Mouse (Mus musculus): Measurements from ENCODE around the gene Fgfr2. TPM values are rescaled to one million over a fixed set of nuclear protein-coding genes. Genes with fewer than 3 reads are reported as not detected.
A peak's percentile ranks its signal among the peaks of the same experiment; 100 is the strongest.

The Fgfr2 gene
- polyA plus RNA-seq, 1 experiment from 2014 or later = 110 TPM

DNA sequence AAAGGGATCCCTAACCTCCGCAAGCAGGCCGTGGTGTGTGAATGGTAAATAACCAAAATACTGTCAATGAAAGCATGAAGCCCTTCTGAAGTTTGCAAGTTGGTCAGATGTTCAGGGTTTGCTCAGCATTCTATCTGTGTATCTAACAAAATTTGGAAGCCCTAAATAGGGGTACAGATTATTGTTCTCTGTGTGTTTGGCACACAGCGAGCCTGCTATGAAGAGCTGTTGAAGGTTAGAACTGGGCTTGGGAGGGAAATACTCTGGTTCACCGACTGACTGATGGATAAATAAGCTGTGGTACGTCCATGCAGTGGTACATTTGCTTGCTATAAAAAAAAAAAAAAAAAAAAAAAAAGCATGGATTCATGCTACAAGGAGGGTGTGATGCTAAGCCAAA, 1651.6 kb downstream of the Fgfr2 start:
- no peaks in the 10 kb centered on the region for H3K27me3 ChIP-seq (replicated peaks; ENCODE audit: insufficient read depth, low read length)
- no peak overlapping the region for H3K27ac ChIP-seq (ENCODE audit: low read length)
- no peak overlapping the region for H3K4me2 ChIP-seq (replicated peaks; ENCODE audit: low read depth, low read length)
- WGBS = 85% methylated on average over 5 of the region's 5 CpGs
- no peaks in the 10 kb centered on the region for H3K36me3 ChIP-seq (ENCODE audit: insufficient read depth, low read length)
- DNase-seq (ENCODE audit: low spot score) (no peak), ATAC-seq (no peak)
- no peak overlapping the region for H3K4me3 ChIP-seq (ENCODE audit: low read depth, low read length)
- no peak overlapping the region for H3K9ac ChIP-seq (replicated peaks; ENCODE audit: low read depth)
- no peaks in the 10 kb centered on the region for H3K9me3 ChIP-seq (ENCODE audit: low read length)
- TF ChIP-seq CTCF (IDR thresholded peaks at IDR 0.05) (no peak), EP300 (IDR thresholded peaks at IDR 0.05) (no peak)
- H3K4me1 ChIP-seq (ENCODE audit: insufficient read depth, low read depth, low read length) = no peaks in the 10 kb centered on the region

DNA sequence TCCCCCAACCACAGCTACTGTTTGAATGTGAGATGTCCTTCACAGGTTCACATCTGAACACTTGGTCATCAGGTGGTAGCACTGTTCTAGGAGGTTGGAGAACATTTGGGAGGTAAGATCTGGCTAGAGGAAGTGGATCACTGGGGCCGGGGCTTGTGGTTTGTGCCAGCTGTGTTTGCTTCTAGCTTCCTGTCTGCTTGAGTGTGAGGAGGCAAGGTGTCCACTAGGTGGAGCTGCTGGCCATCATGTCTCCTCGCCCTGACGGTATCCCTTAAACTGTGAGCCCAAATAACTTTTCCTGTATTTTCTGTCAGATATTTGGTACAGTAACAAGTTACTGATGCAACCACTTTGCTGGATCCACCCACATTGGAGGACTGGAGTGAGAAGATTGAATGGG, 1653.6 kb downstream of the Fgfr2 start:
- WGBS = 65% methylated on average over 3 of the region's 3 CpGs
- Histone ChIP-seq H3K36me3 (ENCODE audit: insufficient read depth, low read length) (no peaks in the 10 kb centered on the region), H3K27me3 (replicated peaks; ENCODE audit: insufficient read depth, low read length) (no peaks in the 10 kb centered on the region), H3K4me2 (replicated peaks; ENCODE audit: low read depth, low read length) (no peak overlapping the region), H3K4me3 (ENCODE audit: low read depth, low read length) (no peak overlapping the region), H3K27ac (ENCODE audit: low read length) (no peak overlapping the region), H3K9me3 (ENCODE audit: low read length) (no peaks in the 10 kb centered on the region), H3K9ac (replicated peaks; ENCODE audit: low read depth) (no peak overlapping the region), H3K4me1 (ENCODE audit: insufficient read depth, low read depth, low read length) (no peaks in the 10 kb centered on the region)
- DNase-seq (ENCODE audit: low spot score) = no peak
- no peak for ATAC-seq
- peak; percentile 33 for TF ChIP-seq CTCF (IDR thresholded peaks at IDR 0.05)
- TF ChIP-seq EP300 (IDR thresholded peaks at IDR 0.05) = no peak

DNA sequence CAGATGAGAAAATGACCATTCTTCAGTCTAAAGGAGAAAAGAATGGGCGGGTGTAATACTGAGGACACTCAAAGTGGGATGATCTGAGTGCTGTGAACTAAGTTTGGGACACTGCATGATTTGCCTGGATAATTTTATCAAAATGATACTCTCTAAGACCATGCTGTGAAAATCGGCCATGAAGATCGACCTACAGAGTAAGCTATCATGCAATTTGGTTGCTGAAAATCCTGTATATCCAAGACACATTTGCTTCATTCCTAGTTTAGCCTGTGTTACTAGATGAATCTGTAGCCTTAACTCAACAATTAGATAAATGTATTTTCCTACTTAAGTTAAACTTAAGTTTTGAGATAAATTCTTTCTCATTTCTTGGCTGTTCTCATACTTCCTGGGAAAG, 1655.8 kb downstream of the Fgfr2 start:
- DNase-seq (ENCODE audit: low spot score) (no peak), ATAC-seq (no peak)
- Histone ChIP-seq H3K36me3 (ENCODE audit: insufficient read depth, low read length) (no peaks in the 10 kb centered on the region), H3K4me2 (replicated peaks; ENCODE audit: low read depth, low read length) (no peak overlapping the region), H3K27ac (ENCODE audit: low read length) (no peak overlapping the region), H3K27me3 (replicated peaks; ENCODE audit: insufficient read depth, low read length) (no peaks in the 10 kb centered on the region), H3K9ac (replicated peaks; ENCODE audit: low read depth) (no peak overlapping the region), H3K4me1 (ENCODE audit: insufficient read depth, low read depth, low read length) (no peaks in the 10 kb centered on the region), H3K4me3 (ENCODE audit: low read depth, low read length) (no peak overlapping the region), H3K9me3 (ENCODE audit: low read length) (no peaks in the 10 kb centered on the region)
- 73% methylated on average over 3 of the region's 3 CpGs for WGBS
- TF ChIP-seq EP300 (IDR thresholded peaks at IDR 0.05) (no peak), CTCF (IDR thresholded peaks at IDR 0.05) (no peak)

DNA sequence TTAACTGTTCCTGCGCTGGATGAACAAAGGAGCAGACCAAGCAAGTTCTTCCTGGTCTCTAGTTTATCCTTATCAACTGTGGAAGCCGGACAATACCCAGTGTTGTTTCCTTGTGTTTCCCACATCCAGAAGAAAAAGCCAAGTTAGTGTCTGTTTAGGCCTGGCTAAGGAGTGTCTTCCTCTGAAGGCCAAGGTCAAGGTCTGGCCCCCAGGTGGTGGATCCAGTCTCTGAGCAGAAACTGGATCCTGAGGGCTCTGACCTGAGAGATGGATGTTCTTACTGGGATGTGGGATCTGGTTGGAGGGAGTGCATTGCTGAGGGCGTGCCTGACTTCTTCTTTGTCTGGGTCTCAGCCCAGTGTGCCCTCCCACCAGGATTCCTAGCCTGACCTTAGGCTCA, 1657.4 kb downstream of the Fgfr2 start:
- Histone ChIP-seq H3K9me3 (ENCODE audit: low read length) (no peaks in the 10 kb centered on the region), H3K4me2 (replicated peaks; ENCODE audit: low read depth, low read length) (no peak overlapping the region), H3K27me3 (replicated peaks; ENCODE audit: insufficient read depth, low read length) (no peaks in the 10 kb centered on the region), H3K9ac (replicated peaks; ENCODE audit: low read depth) (no peak overlapping the region), H3K4me3 (ENCODE audit: low read depth, low read length) (no peak overlapping the region), H3K27ac (ENCODE audit: low read length) (no peak overlapping the region), H3K4me1 (ENCODE audit: insufficient read depth, low read depth, low read length) (no peaks in the 10 kb centered on the region), H3K36me3 (ENCODE audit: insufficient read depth, low read length) (no peaks in the 10 kb centered on the region)
- no peak for DNase-seq (ENCODE audit: low spot score)
- ATAC-seq = no peak
- WGBS = 68% methylated on average over 3 of the region's 3 CpGs
- TF ChIP-seq EP300 (IDR thresholded peaks at IDR 0.05) = no peak
- TF ChIP-seq CTCF (IDR thresholded peaks at IDR 0.05) = no peak

DNA sequence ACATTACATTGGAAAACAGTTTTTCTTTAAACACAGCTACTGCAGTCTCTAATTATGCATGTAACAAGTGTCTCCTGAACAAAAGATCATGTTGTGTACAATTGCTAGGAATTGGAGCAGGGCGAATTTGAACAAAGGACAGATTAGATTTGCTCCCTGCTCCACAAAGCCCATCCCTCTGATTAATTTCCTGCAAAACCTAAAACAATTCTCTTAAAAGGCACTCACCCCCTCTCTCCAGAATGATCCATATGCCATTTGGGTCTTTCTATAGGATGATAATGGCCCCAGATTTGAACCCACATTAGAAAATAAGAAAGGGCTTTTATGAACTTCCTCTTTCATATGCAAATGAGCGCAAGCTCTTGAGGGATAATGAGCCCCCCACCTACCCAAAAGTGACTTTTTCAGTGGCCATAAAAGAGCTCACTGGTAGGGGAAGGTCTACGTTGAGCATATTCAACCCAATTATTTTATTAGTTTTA, 1658.0 kb downstream of the Fgfr2 start:
- H3K27me3 ChIP-seq (replicated peaks; ENCODE audit: insufficient read depth, low read length) = no peaks in the 10 kb centered on the region
- no peak overlapping the region for H3K4me3 ChIP-seq (ENCODE audit: low read depth, low read length)
- no peak overlapping the region for H3K4me2 ChIP-seq (replicated peaks; ENCODE audit: low read depth, low read length)
- no peaks in the 10 kb centered on the region for H3K9me3 ChIP-seq (ENCODE audit: low read length)
- H3K4me1 ChIP-seq (ENCODE audit: insufficient read depth, low read depth, low read length) = no peaks in the 10 kb centered on the region
- no peak overlapping the region for H3K9ac ChIP-seq (replicated peaks; ENCODE audit: low read depth)
- DNase-seq (ENCODE audit: low spot score) = no peak
- TF ChIP-seq CTCF (IDR thresholded peaks at IDR 0.05) (no peak), EP300 (IDR thresholded peaks at IDR 0.05) (no peak)
- no peaks in the 10 kb centered on the region for H3K36me3 ChIP-seq (ENCODE audit: insufficient read depth, low read length)
- ATAC-seq = no peak
- 72% methylated on average over 3 of the region's 3 CpGs for WGBS
- no peak overlapping the region for H3K27ac ChIP-seq (ENCODE audit: low read length)

DNA sequence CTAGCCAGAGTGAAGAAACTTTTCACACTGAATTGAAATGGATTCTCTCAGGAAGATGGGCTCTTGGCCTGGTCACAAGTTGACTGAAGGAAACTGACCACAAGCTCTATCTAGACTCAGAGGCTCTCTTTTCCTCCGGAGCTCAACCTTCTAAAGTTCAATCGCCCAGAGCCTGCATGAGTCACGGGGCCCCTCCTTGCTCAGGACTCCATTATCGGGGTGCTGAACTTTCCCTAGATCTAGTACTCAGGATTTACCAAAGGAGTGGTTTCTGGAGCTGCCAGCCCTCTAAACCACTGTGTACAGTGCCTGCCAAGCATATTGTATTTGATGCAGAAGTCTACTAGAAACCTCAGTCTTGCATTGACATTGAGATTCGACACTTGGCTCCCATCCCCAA, 1666.4 kb downstream of the Fgfr2 start:
- no peaks in the 10 kb centered on the region for H3K4me1 ChIP-seq (ENCODE audit: insufficient read depth, low read depth, low read length)
- TF ChIP-seq CTCF (IDR thresholded peaks at IDR 0.05) (no peak), EP300 (IDR thresholded peaks at IDR 0.05) (no peak)
- DNase-seq (ENCODE audit: low spot score) = no peak
- ATAC-seq = no peak
- no peaks in the 10 kb centered on the region for H3K9me3 ChIP-seq (ENCODE audit: low read length)
- WGBS = 79% methylated on average over 5 of the region's 5 CpGs
- no peak overlapping the region for H3K4me3 ChIP-seq (ENCODE audit: low read depth, low read length)
- H3K9ac ChIP-seq (replicated peaks; ENCODE audit: low read depth) = no peak overlapping the region
- no peak overlapping the region for H3K4me2 ChIP-seq (replicated peaks; ENCODE audit: low read depth, low read length)
- H3K27me3 ChIP-seq (replicated peaks; ENCODE audit: insufficient read depth, low read length) = no peaks in the 10 kb centered on the region
- H3K36me3 ChIP-seq (ENCODE audit: insufficient read depth, low read length) = no peaks in the 10 kb centered on the region
- H3K27ac ChIP-seq (ENCODE audit: low read length) = no peak overlapping the region

DNA sequence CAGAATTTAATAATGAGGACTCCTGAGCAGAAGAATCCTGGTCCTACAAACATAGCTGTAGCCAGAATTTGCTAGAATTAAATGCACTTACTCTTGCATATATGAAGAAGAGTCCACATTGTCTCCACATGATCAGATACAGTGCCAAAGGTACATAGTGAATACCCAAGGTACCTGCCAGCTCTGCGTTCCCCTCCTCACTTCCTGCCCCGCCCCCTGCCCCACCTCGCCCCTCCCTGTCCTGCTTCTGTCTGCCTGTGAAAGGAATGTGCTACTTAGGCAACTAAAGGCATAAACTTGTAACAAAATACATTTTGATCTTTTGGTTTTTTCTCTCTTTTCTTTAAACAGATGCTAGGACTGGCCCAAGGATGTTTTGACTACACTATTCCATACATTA, 1686.1 kb downstream of the Fgfr2 start:
- H3K4me3 ChIP-seq (ENCODE audit: low read depth, low read length) = no peak overlapping the region
- H3K4me1 ChIP-seq (ENCODE audit: insufficient read depth, low read depth, low read length) = no peaks in the 10 kb centered on the region
- H3K4me2 ChIP-seq (replicated peaks; ENCODE audit: low read depth, low read length) = no peak overlapping the region
- TF ChIP-seq CTCF (IDR thresholded peaks at IDR 0.05) = no peak
- WGBS = 48% methylated on average over 2 of the region's 3 CpGs
- H3K27me3 ChIP-seq (replicated peaks; ENCODE audit: insufficient read depth, low read length) = no peaks in the 10 kb centered on the region
- ATAC-seq (no peak), DNase-seq (ENCODE audit: low spot score) (no peak)
- peaks cover under 1% of the 10 kb centered on the region; the same call in 1 of the 2 replicates for H3K36me3 ChIP-seq (ENCODE audit: insufficient read depth, low read length)
- no peak overlapping the region for H3K27ac ChIP-seq (ENCODE audit: low read length)
- H3K9me3 ChIP-seq (ENCODE audit: low read length) = no peaks in the 10 kb centered on the region
- H3K9ac ChIP-seq (replicated peaks; ENCODE audit: low read depth) = no peak overlapping the region
